Mouse (Mus musculus) lung, embryonic 16.5 days (tissue): ENCODE data around the gene Lpar3. TPM values are rescaled to one million over a fixed set of nuclear protein-coding genes. Genes with fewer than 3 reads are reported as not detected.
"Not testable (repeated sequence)": the region's sequence is repeated elsewhere in the genome, so short reads cannot be mapped to it uniquely, and the experiment has no call there.

Experiments
- ATAC-seq: fragments of 200-750 bp; cut with Nextera tagmentation; 2 replicates; pipeline ENCODE4 v1.8.0; 2017; ENCODE audit warnings: low read depth, mild to moderate bottlenecking, moderate library complexity
- H3K27ac ChIP-seq: fragments of 300-500 bp; sonication (generic); 2 replicates; pipeline ENCODE4 v1.5.1; 2014; ENCODE audit warnings: mild to moderate bottlenecking, control low read depth, low read length
- H3K27me3 ChIP-seq: fragments of 300-500 bp; sonication (generic); 2 replicates; pipeline ENCODE4 v1.6.1; 2014; ENCODE audit warnings: low read depth, low read length, mixed read lengths; ENCODE audit not compliant: control insufficient read depth, insufficient read depth
- H3K36me3 ChIP-seq: fragments of 300-500 bp; sonication (generic); 2 replicates; pipeline ENCODE4 v1.6.1; 2014; ENCODE audit warnings: low read length; ENCODE audit not compliant: control insufficient read depth, insufficient read depth
- H3K4me1 ChIP-seq: fragments of 300-500 bp; sonication (generic); replicated peaks from 2 replicates; pipeline ENCODE4 v1.6.1; 2014; ENCODE audit warnings: low read length, mixed read lengths; ENCODE audit not compliant: control insufficient read depth, insufficient read depth
- H3K4me2 ChIP-seq: fragments of 300-500 bp; sonication (generic); 2 replicates; pipeline ENCODE4 v1.6.1; 2014; ENCODE audit warnings: low read depth, low read length, control low read depth
- H3K4me3 ChIP-seq: fragments of 300-500 bp; sonication (generic); 2 replicates; pipeline ENCODE4 v1.5.1; 2014; ENCODE audit warnings: mild to moderate bottlenecking, low read length, control low read depth
- H3K9ac ChIP-seq: fragments of 300-500 bp; sonication (generic); 2 replicates; pipeline ENCODE4 v1.6.1; 2014; ENCODE audit warnings: low read length, control low read depth
- H3K9me3 ChIP-seq: fragments of 300-500 bp; sonication (generic); 2 replicates; pipeline ENCODE4 v1.6.1; 2016; ENCODE audit warnings: low read length; ENCODE audit not compliant: control insufficient read depth
- WGBS: fragments of 180-500 bp; shearing (Covaris S2); extraction: QIAGEN DNeasy Blood & Tissue Kit; methylation state at CpG from one replicate; pipeline ENCODE4 v1.1.7; 2014; 5-methylcytosine and 5-hydroxymethylcytosine counted together
- polyA plus RNA-seq: library from polyadenylated mRNA; unstranded; fragments of >200 nt; fragmentation: Nextera tagmentation; extraction: Ambion mirVana; gene quantifications from 2 replicates; pipeline ENCODE4 v1.2.1, GENCODE M21; 2015

Gene Lpar3
- polyA plus RNA-seq, 1 experiment from 2014 or later, result 2.5 TPM

DNA sequence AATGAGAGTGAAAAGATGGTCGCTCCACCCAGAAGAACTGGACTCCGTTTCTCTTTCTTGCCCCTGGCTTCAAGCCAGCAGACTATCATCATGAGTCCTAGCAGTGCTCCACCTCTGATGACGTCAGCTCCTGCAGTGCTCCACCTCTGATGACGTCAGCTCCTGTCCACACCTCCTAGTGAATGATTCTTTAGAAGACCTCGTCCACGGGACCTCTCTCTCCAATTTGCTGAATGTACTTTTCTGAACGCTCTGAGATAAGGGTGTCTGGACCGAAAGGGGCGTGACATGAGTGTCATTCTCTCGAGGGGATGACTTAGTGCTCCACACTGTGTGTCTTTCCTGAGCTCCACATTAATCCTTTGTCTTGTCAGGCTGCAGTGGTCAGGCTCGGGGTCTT is 15.5 kb upstream of the Lpar3 start:
- Histone ChIP-seq H3K4me2 (no peak overlapping the region), H3K9ac (no peak overlapping the region), H3K27ac (no peak overlapping the region), H3K27me3 (no peaks in the 10 kb centered on the region), H3K4me3 (no peak overlapping the region), H3K4me1 (0 out of 2 replicates have a peak, but pooled peaks cover 3% of the 10 kb centered on the region), H3K36me3 (no peaks in the 10 kb centered on the region), H3K9me3 (no peaks in the 10 kb centered on the region)
- no peak for ATAC-seq
- WGBS, result 27% methylated on average over 11 of the region's 11 CpGs

DNA sequence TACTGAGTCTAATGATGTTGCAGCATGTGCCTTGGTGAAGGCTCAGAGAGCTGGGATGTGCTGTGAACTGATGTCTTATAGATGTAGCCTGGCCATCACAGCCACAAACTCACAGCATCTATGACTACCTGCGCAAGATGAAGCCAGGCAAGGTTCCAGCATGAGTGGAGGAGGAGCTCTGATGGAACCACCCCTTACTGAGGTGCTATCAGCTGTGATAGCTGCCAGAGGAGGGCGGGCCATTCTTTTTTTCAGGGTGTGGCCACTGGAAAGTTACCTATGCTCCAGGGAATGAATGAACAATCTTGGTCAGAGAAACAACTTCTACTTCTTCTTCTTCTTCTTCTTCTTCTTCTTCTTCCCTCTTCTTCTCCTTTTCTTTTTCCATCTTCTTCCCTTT is 14.1 kb upstream of the Lpar3 start:
- H3K9ac ChIP-seq, result no peak overlapping the region
- H3K4me2 ChIP-seq, result no peak overlapping the region
- no peak overlapping the region for H3K27ac ChIP-seq
- H3K9me3 ChIP-seq, result no peaks in the 10 kb centered on the region
- no peak for ATAC-seq
- 0 out of 2 replicates have a peak, but pooled peaks cover 3% of the 10 kb centered on the region for H3K4me1 ChIP-seq
- no peaks in the 10 kb centered on the region for H3K27me3 ChIP-seq
- no peaks in the 10 kb centered on the region for H3K36me3 ChIP-seq
- no peak overlapping the region for H3K4me3 ChIP-seq
- WGBS, result 98% methylated on average over 2 of the region's 2 CpGs

DNA sequence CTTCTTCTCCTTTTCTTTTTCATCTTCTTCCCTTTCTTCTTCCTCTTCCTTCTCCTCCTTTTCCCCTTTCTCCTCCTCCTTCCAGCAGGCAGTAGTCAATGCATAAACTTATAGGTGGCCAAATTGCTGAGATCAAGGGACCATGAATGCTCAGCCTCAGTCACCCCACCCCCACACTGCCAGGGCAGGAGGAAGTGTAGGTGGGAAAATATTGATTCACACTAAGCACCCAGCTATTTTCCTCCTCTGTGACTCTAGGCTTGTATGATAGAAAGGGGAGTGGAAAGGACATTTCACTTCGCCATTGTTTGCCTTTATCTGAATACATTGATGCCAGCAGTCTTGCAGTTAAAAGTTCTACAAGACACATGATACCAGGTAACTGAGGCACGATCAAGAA is 13.3 kb upstream of the Lpar3 start:
- H3K4me2 ChIP-seq, result no peak overlapping the region
- H3K27me3 ChIP-seq, result no peaks in the 10 kb centered on the region
- ATAC-seq, result no peak
- no peak overlapping the region for H3K27ac ChIP-seq
- H3K9ac ChIP-seq, result no peak overlapping the region
- H3K4me1 ChIP-seq, result 0 out of 2 replicates have a peak, but pooled peaks cover 3% of the 10 kb centered on the region
- H3K9me3 ChIP-seq, result no peaks in the 10 kb centered on the region
- H3K4me3 ChIP-seq, result no peak overlapping the region
- 36% methylated on average over 2 of the region's 2 CpGs for WGBS
- no peaks in the 10 kb centered on the region for H3K36me3 ChIP-seq

DNA sequence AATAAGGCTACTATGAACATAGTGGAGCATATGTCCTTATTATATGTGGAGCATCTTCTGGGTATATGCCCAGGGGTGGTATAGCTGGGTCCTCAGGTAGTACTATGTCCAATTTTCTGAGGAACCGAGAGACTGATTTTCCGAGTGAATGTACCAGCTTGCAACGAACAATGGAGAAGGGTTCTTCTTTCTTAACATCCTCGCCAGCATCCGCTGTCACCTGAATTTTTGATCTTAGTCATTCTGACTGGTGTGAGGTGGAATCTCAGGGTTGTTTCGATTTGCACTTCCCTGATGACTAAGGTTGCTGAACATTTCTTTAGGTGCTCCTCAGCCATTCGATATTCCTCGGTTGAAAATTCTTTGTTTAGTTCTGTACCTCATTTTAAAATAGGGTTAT is 11.0 kb upstream of the Lpar3 start:
- WGBS, result 94% methylated on average over 8 of the region's 8 CpGs
- not testable (repeated sequence) for H3K4me1 ChIP-seq

DNA sequence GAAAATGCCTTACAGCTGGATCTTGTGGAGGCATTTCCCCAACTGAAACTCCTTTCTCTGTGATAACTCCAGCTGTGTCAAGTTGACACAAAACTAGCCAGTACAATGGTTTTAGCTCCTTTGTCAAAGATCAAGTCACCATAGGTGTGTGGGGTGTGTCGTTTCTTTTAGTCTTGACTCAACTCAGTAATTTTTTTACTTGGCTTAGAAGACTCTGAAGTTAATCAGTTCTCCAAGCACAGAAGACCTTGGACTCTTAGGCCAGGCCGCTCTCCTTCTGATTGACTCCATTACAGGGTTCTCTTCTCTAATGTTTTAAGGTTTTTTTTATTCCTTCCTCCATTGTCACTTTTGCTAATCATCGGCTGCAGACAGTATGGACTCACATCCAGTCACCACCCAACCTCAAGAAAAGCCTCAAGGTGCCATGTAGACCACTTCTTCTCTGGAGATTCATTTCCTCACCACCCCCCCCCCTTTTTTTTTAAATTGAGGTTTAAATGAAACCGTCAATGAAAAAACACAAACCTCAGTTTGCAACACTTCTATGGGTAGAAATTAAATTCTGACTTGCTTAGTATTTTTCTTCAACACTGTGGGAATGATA is 9.5 kb upstream of the Lpar3 start:
- no peaks in the 10 kb centered on the region for H3K9me3 ChIP-seq
- no peak overlapping the region for H3K9ac ChIP-seq
- 88% methylated on average over 4 of the region's 4 CpGs for WGBS
- no peak for ATAC-seq
- H3K36me3 ChIP-seq, result no peaks in the 10 kb centered on the region
- no peak overlapping the region for H3K27ac ChIP-seq
- H3K4me3 ChIP-seq, result no peak overlapping the region
- 0 out of 2 replicates have a peak, but pooled peaks cover 10% of the 10 kb centered on the region for H3K4me1 ChIP-seq
- H3K27me3 ChIP-seq, result no peaks in the 10 kb centered on the region
- H3K4me2 ChIP-seq, result no peak overlapping the region

More for the DNA sequence above, 11.0 kb upstream of the Lpar3 start:
- H3K4me2 ChIP-seq, ATAC-seq, H3K9me3 ChIP-seq, H3K27ac ChIP-seq, H3K27me3 ChIP-seq, H3K9ac ChIP-seq, H3K4me3 ChIP-seq, H3K36me3 ChIP-seq: not testable (repeated sequence)

DNA sequence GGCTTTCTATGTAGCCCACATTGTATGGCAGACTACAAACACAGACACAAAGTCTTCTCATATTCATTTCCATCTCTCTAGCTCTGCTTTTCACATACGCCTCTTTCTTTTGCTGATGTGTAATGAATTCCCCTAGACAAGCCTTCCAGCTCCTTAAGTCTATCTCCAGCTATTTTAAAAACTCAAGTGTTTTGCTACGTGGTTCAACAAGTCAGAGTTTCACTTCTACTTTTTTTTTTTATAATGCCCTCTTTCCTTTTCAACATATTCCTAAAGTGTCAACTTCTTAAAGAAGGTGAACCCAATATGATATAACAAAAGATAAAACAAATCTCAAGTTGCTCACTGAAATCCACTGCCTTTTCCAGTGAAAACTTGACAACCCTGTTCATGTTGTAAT is 8.8 kb upstream of the Lpar3 start:
- Histone ChIP-seq H3K27me3 (no peaks in the 10 kb centered on the region), H3K4me3 (no peak overlapping the region), H3K9ac (no peak overlapping the region), H3K27ac (no peak overlapping the region), H3K4me2 (no peak overlapping the region), H3K36me3 (no peaks in the 10 kb centered on the region), H3K4me1 (0 out of 2 replicates have a peak, but pooled peaks cover 10% of the 10 kb centered on the region), H3K9me3 (no peaks in the 10 kb centered on the region)
- no peak for ATAC-seq
- 56% methylated on average over 2 of the region's 2 CpGs for WGBS

DNA sequence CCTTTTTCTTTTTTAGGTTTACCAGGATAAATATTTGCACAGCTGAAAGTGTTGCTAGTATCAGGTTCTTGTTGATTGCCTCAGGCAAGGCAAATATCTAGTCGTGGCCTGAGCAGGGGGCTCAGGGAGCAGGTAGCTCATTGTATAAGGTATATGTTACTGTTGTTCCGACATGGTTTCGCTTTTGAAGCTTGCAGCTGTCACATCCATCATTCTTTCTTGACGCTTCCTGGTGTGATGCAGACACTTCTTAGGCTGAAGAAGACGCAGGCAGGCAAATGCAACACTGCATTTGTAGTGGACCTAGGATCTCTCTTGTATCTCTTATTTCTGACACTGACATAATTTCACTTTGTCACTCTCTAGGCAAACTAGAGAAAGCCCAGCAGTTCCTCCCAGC is 7.4 kb upstream of the Lpar3 start:
- no peaks in the 10 kb centered on the region for H3K9me3 ChIP-seq
- H3K4me3 ChIP-seq, result 0 out of 2 replicates have a peak overlapping the region, but pooled peaks have one; percentile 1
- 0 out of 2 replicates have a peak, but pooled peaks cover 7% of the 10 kb centered on the region for H3K4me1 ChIP-seq
- no peaks in the 10 kb centered on the region for H3K27me3 ChIP-seq
- H3K9ac ChIP-seq, result no peak overlapping the region
- 25% methylated on average over 5 of the region's 5 CpGs for WGBS
- no peak overlapping the region for H3K27ac ChIP-seq
- peak; percentile 36; the same call in 1 of the 2 replicates for ATAC-seq
- no peaks in the 10 kb centered on the region for H3K36me3 ChIP-seq
- H3K4me2 ChIP-seq, result peak overlapping the region; percentile 28

DNA sequence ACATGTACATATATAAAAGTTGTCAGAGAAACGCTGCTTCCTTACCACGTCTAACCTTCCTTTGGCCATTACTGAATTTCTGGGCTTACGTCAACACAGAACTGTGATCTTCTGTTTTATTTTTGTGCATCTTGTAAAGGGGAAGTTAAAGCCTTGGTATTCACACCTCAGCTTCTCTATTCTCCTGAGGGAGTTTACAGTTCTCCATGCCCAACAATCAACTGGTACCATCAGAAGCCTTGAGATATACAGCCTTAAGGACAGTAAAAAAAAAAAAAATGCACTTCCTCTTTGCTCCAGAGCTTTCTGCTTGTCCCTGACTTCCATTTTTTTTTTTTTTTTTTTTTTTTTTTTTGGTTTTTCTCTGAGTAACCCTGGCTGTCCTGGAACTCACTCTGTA is 4.2 kb upstream of the Lpar3 start:
- no peak overlapping the region for H3K4me2 ChIP-seq
- H3K4me1 ChIP-seq, result peaks cover 11% of the 10 kb centered on the region
- ATAC-seq, result no peak
- no peak overlapping the region for H3K4me3 ChIP-seq
- H3K9ac ChIP-seq, result no peak overlapping the region
- H3K36me3 ChIP-seq, result no peaks in the 10 kb centered on the region
- WGBS, result 82% methylated on average over 3 of the region's 3 CpGs
- H3K27ac ChIP-seq, result no peak overlapping the region
- H3K9me3 ChIP-seq, result no peaks in the 10 kb centered on the region
- peaks cover 11% of the 10 kb centered on the region; the same call in 1 of the 2 replicates for H3K27me3 ChIP-seq

DNA sequence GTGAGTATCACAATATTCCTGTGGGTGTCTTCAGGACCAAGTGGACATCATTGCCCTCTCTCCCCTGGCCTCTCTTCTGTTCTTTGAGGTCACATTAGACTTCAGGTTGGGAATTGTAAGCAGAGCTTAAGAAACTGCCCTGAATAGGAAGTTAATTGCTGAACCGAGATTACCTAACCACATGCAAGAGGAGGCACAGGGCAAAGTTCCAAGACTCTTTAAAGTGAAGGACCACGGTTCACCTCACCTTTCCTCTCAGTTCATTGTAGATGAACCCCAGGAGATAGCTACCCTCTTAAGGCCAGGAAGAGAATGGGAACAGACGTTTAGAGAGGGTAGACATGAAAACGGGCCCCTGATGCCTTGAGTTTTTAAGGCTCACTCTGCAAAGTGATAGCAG is 3.5 kb downstream of the Lpar3 start:
- Histone ChIP-seq H3K9me3 (no peaks in the 10 kb centered on the region), H3K4me3 (no peak overlapping the region), H3K27ac (no peak overlapping the region), H3K27me3 (peaks cover 20% of the 10 kb centered on the region), H3K4me1 (peaks cover 4% of the 10 kb centered on the region), H3K4me2 (no peak overlapping the region), H3K36me3 (no peaks in the 10 kb centered on the region), H3K9ac (no peak overlapping the region)
- ATAC-seq, result no peak
- 60% methylated on average over 4 of the region's 4 CpGs for WGBS
